Mouse (Mus musculus): ENCODE results near the gene F11r. TPM values are rescaled to one million over a fixed set of nuclear protein-coding genes. Genes with fewer than 3 reads are reported as not detected.

The F11r gene
- polyA plus RNA-seq, 1 experiment from 2014 or later, result 9.4 TPM

DNA sequence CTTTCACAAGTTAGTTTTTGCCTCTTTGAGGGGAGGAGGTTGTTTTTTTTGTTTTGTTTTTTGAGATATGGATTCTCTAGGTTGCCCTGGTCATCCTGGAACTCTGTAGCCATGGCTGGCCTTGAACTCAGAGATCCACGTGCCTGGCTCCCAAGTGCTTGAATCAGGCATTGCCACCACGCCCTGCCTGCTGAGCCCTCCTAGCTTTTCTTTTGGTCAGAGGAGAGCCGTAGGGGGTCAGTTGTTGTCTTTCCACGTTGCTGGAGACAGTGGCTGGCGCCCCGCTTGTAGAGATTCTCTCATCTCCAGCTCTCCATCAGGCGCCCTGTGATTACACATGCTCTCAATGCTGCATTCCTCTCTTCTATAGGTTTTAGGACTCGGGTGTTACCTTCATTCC lies 23.7 kb upstream of the F11r start:
- peaks cover 5% of the 10 kb centered on the region; the same call in 1 of the 2 replicates for H3K27me3 ChIP-seq (replicated peaks)
- H3K9me3 ChIP-seq, result no peaks in the 10 kb centered on the region
- no peak overlapping the region for H3K4me3 ChIP-seq
- H3K4me2 ChIP-seq, result peak overlapping the region; percentile 55
- no peak overlapping the region for H3K9ac ChIP-seq
- H3K36me3 ChIP-seq (replicated peaks), result peaks cover 30% of the 10 kb centered on the region
- peaks cover 22% of the 10 kb centered on the region for H3K4me1 ChIP-seq
- no peak for ATAC-seq (replicated peaks)
- 78% methylated on average over 8 of the region's 8 CpGs for WGBS
- H3K27ac ChIP-seq, result no peak overlapping the region

DNA sequence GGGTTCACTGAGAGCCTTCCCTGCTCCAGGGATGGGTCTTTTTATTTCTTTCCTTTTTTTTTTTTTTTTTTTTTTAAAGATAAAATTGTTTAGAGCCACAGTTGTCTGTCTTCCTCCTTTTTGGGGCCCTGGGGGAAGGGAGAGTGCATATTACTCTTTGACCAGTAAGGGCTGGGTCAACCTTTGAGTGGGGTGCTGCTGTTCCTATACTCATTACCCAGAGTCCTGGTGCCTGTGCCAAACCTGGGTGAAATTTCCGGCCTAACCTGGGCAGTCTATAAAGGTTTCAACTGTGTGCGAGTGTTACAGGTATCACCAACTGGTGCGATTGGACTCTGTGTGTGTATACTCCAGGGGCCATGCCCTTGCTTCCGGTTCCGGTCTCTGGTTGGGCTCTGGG lies 18.7 kb upstream of the F11r start, which contains the start of gene Tstd1:
Gene Tstd1, plus strand, starts transcription at position 213 of the 400 bp plus-strand sequence.
- peak within 1 kb of the TSS; percentile 10 for H3K27ac ChIP-seq
- no peak within 1 kb of the TSS for H3K4me3 ChIP-seq
- ATAC-seq (replicated peaks), result peak; percentile 15
- WGBS, result 88% methylated on average over 5 of the region's 5 CpGs
- no peak within 1 kb of the TSS for H3K4me2 ChIP-seq
- no peak within 1 kb of the TSS for H3K9ac ChIP-seq
- peaks cover 12% of the 10 kb centered on the region for H3K4me1 ChIP-seq
- no peaks in the 10 kb centered on the region for H3K9me3 ChIP-seq
- H3K27me3 ChIP-seq (replicated peaks), result no peaks in the 10 kb centered on the region
- H3K36me3 ChIP-seq (replicated peaks), result peaks cover 42% of the 10 kb centered on the region

DNA sequence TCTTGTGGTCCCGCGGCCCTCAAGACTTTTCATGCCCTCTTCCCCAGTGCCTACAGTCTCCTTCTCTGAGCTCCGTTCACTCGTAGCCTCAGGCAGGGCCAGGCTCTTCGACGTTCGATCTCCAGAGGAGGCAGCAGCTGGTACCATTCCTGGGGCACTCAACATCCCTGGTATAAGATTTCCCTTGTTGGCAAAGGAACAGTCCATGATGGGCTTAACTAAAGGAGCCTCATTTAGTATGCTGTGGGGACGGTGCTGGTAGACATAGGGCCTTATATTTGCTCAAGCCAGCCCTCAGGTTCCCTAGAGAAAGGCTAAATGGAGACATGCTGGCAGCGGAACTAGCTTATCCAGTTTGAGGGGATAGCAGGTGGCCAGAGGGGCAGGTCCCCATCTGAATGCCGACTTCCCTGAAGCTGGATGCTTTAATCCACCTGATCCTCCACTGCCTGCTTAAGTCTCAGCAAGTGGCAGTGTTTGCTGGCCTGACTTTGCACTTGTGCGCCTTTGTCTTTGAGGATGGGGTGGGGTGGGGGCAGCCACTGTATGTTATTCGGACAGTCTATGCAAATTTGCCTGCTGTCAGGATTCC lies 17.9 kb upstream of the F11r start:
- Histone ChIP-seq H3K4me1 (peaks cover 5% of the 10 kb centered on the region), H3K9ac (no peak overlapping the region), H3K4me3 (no peak overlapping the region), H3K27me3 (replicated peaks) (no peaks in the 10 kb centered on the region), H3K4me2 (no peak overlapping the region), H3K36me3 (replicated peaks) (peaks cover 42% of the 10 kb centered on the region), H3K9me3 (no peaks in the 10 kb centered on the region), H3K27ac (peak overlapping the region; percentile 10)
- ATAC-seq (replicated peaks), result peak; percentile 63
- 37% methylated on average over 12 of the region's 12 CpGs for WGBS

DNA sequence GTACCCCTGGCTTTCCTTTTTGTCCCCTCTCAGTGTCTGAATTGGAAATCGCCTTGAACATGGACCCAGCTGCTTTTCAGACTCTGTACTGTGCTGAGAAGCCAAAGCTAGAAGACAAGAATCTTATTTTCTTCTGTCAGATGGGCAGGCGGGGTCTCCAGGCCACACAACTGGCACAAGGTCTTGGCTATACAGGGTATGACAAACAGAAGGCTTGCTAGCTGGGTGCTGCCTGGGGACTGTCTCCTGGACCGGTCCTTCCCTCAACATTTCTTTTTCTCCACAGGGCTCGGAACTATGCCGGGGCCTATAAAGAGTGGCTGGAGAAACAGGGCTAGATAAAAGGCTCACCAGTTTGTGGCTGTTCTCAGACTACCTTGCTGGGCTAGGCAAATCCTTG lies 17.4 kb upstream of the F11r start:
- Histone ChIP-seq H3K4me2 (no peak overlapping the region), H3K9me3 (no peaks in the 10 kb centered on the region), H3K27me3 (replicated peaks) (no peaks in the 10 kb centered on the region), H3K36me3 (replicated peaks) (peaks cover 42% of the 10 kb centered on the region), H3K4me1 (0 out of 2 replicates have a peak, but pooled peaks cover 2% of the 10 kb centered on the region), H3K9ac (no peak overlapping the region), H3K4me3 (no peak overlapping the region), H3K27ac (peak overlapping the region; percentile 10; the same call in 1 of the 2 replicates)
- 53% methylated on average over 5 of the region's 5 CpGs for WGBS
- peak; percentile 41 for ATAC-seq (replicated peaks)

DNA sequence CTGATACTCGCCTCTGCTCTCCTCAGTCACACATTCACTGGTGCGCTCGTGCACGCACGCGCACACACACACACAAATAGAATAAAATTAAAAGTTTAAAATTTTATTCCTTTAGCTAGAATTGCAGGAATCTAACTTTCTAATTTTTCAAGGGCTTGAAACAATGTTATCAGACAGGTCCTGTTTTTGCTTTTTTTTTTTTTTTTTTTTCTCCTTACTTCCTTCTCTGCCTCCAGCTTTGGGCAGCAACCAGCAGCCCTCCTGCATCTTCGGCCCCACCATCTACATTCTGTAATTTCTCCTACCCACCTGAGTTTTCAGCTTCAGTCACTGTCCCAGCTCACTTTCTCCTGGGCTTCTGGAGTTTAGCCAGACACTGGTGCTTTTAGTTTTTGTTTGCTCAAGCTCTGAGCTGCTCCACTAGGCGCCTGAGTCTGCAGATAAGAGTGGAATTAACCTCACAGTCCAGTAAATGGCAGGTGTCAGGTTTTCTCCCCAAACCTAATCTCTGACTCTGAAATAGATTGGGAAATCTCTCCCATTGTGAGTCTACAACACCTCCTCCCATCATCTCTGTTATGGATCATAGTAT lies 14.7 kb upstream of the F11r start:
- Histone ChIP-seq H3K9me3 (no peaks in the 10 kb centered on the region), H3K27ac (no peak overlapping the region), H3K4me3 (no peak overlapping the region), H3K4me2 (no peak overlapping the region), H3K27me3 (replicated peaks) (no peaks in the 10 kb centered on the region), H3K36me3 (replicated peaks) (peaks cover 21% of the 10 kb centered on the region), H3K9ac (no peak overlapping the region), H3K4me1 (0 out of 2 replicates have a peak, but pooled peaks cover 2% of the 10 kb centered on the region)
- ATAC-seq (replicated peaks), result no peak
- WGBS, result 88% methylated on average over 8 of the region's 8 CpGs

DNA sequence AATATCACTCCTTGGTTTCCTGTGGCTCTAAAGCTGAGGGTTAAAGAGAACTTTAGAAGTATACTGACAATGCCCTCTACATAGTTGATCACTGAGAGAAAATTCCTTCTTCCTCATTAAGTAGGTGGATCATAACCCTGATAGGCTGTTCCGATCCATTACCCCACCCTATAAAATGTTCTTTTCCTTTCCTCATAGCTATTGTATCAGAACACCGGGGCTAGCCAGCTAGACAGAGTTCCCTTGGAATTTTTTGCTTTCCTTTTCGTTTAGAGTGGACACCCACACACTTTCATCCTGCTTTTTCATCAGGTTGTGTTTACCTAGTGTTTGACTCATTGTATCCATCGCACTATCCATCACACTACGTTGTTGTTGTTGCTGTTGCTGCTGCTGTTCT lies 12.7 kb upstream of the F11r start:
- no peaks in the 10 kb centered on the region for H3K4me1 ChIP-seq
- no peak for ATAC-seq (replicated peaks)
- no peaks in the 10 kb centered on the region for H3K27me3 ChIP-seq (replicated peaks)
- H3K4me2 ChIP-seq, result no peak overlapping the region
- H3K36me3 ChIP-seq (replicated peaks), result 0 out of 2 replicates have a peak, but pooled peaks cover 2% of the 10 kb centered on the region
- H3K27ac ChIP-seq, result no peak overlapping the region
- 83% methylated on average over 5 of the region's 5 CpGs for WGBS
- no peak overlapping the region for H3K9ac ChIP-seq
- no peaks in the 10 kb centered on the region for H3K9me3 ChIP-seq
- no peak overlapping the region for H3K4me3 ChIP-seq

DNA sequence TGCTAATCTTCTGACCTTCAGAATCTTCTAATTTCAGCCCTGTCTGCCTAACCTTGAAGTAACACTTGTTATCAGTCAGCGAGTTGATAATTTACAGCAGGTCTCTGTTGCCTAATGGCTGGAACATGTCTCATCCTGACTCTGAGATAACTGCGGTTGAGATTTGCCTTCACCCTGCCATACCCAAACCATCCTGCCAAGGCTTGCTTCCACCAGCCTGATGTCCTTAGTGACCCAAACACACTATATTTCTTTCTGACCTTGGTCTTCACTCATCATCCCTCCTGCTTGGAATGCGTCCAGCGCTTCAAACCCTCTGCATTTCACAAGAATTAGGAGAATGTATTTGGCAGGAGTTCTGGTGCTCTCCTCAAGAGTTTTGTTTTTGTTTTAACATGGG lies 12.2 kb upstream of the F11r start:
- H3K9me3 ChIP-seq, result no peaks in the 10 kb centered on the region
- no peak overlapping the region for H3K27ac ChIP-seq
- H3K27me3 ChIP-seq (replicated peaks), result no peaks in the 10 kb centered on the region
- H3K4me3 ChIP-seq, result no peak overlapping the region
- no peak overlapping the region for H3K9ac ChIP-seq
- WGBS, result 87% methylated on average over 4 of the region's 4 CpGs
- ATAC-seq (replicated peaks), result no peak
- no peaks in the 10 kb centered on the region for H3K36me3 ChIP-seq (replicated peaks)
- H3K4me2 ChIP-seq, result no peak overlapping the region
- no peaks in the 10 kb centered on the region for H3K4me1 ChIP-seq

DNA sequence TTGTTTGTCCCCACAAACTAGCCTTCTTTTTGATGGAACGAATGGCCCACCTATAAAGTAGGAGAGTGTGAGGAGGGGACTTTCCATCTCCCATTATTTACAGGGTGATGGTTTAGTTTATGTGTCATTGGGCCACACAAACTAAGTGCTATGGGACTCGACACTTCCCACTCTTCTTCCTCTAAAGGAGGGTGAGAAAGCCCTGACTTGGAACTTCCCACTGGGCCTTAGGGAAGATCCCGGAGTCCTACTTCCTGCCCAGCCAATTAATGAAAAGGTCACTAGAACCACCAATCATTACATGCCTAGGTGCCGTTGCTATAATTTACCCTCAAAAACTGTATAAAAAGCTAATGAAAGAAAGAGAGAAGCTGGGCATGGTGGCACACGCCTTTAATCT lies 5.2 kb upstream of the F11r start:
- H3K9ac ChIP-seq, result no peak overlapping the region
- H3K4me2 ChIP-seq, result no peak overlapping the region
- no peaks in the 10 kb centered on the region for H3K9me3 ChIP-seq
- no peak overlapping the region for H3K27ac ChIP-seq
- ATAC-seq (replicated peaks), result no peak
- H3K36me3 ChIP-seq (replicated peaks), result no peaks in the 10 kb centered on the region
- peaks cover 10% of the 10 kb centered on the region for H3K27me3 ChIP-seq (replicated peaks)
- 81% methylated on average over 5 of the region's 5 CpGs for WGBS
- H3K4me3 ChIP-seq, result no peak overlapping the region
- peaks cover 2% of the 10 kb centered on the region for H3K4me1 ChIP-seq

DNA sequence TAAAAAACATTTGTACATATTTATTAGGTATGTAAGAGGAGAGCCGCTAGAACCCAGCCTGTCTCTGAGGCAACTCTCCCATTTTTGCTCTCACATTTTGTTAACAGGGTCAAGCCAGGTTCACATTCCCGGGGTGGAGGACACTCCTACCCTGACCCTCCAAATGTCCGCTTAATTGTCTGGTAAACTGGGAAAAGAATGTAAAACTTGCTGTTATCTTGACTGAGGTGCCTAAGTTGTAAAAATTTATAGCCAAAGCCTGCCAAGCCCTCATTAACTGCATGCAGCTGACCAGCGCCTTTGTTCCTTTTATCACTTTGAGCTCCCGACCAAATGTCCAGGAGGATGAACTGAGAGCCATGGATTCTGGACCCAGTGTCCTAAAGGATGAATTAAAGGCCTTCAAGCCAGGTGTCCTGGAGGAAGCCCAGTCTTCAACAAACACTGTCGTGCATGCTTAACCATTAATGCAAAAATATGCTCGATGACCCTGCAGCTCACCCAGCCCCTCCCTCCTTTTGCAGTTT lies 2.0 kb upstream of the F11r start:
- ATAC-seq (replicated peaks), result no peak
- peaks cover 38% of the 10 kb centered on the region for H3K27me3 ChIP-seq (replicated peaks)
- no peak overlapping the region for H3K9ac ChIP-seq
- H3K4me2 ChIP-seq, result no peak overlapping the region
- no peak overlapping the region for H3K27ac ChIP-seq
- peaks cover 9% of the 10 kb centered on the region for H3K4me1 ChIP-seq
- WGBS, result 70% methylated on average over 7 of the region's 7 CpGs
- no peaks in the 10 kb centered on the region for H3K9me3 ChIP-seq
- H3K36me3 ChIP-seq (replicated peaks), result no peaks in the 10 kb centered on the region
- H3K4me3 ChIP-seq, result no peak overlapping the region

DNA sequence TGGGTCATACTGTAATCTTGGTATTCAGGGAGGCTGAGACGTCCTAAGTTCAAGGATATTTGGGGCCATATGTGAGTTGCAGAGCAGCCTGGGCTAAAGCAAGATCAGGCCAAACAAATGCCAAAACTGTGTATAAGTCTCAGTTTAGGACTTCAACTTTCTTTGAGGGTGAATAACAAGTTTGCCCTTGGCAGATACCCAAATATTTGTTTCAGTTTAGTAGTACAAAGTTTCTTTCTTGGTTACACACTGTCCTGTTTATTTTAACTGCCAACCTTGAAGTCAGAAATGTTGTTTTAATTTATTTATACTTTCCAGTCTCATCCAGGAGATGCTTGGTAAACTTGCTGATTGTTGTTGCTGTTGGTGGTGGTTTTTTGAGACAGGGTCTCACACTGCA lies 1.4 kb upstream of the F11r start:
- WGBS, result 76% methylated on average over 1 of the region's 1 CpGs
- Histone ChIP-seq H3K9ac (no peak overlapping the region), H3K4me1 (peaks cover 9% of the 10 kb centered on the region), H3K9me3 (no peaks in the 10 kb centered on the region), H3K4me3 (no peak overlapping the region), H3K4me2 (no peak overlapping the region), H3K27ac (no peak overlapping the region), H3K36me3 (replicated peaks) (no peaks in the 10 kb centered on the region), H3K27me3 (replicated peaks) (peaks cover 38% of the 10 kb centered on the region)
- no peak for ATAC-seq (replicated peaks)

DNA sequence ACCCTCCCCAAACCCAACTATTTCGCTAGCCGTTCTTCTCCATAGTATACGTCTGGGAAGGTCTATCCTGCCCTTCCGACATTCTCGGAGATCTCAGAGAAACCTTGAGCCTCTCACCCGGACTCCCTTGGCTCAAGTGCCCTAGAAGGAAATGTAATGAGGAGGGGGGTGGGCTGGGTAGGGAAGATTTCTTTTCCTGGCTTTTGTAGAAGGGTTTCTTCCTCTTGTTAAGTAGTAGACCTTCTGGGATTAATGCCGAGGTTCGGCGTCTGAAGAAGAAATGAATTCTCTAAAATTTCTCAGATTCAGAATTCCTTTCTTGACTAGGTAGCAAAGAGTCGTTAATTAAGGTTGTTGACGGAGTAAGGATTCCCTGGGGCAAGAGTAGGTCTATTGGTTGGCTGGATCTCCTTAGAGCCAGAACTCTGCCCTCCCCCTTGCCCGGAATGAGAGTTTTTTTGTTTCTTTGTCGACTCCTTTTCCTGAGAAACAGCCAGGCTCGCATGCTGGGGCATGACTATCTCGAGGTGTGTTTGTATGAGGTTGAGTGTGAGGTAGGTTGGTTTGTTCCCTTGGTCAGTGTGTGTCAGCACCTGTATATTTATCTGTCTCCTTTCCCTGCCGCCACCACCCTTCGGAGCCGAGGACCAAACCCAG lies 807 bp downstream of the F11r start:
- no peak; the same call in 1 of the 2 replicates for ATAC-seq (replicated peaks)
- H3K4me2 ChIP-seq, result peak overlapping the region; percentile 53
- peak overlapping the region; percentile 37 for H3K4me3 ChIP-seq
- H3K9ac ChIP-seq, result 0 out of 2 replicates have a peak overlapping the region, but pooled peaks have one; percentile 8
- WGBS, result 6% methylated on average over 18 of the region's 18 CpGs
- no peak overlapping the region for H3K27ac ChIP-seq
- H3K4me1 ChIP-seq, result peaks cover 9% of the 10 kb centered on the region
- peaks cover 38% of the 10 kb centered on the region for H3K27me3 ChIP-seq (replicated peaks)
- H3K36me3 ChIP-seq (replicated peaks), result no peaks in the 10 kb centered on the region
- no peaks in the 10 kb centered on the region for H3K9me3 ChIP-seq

DNA sequence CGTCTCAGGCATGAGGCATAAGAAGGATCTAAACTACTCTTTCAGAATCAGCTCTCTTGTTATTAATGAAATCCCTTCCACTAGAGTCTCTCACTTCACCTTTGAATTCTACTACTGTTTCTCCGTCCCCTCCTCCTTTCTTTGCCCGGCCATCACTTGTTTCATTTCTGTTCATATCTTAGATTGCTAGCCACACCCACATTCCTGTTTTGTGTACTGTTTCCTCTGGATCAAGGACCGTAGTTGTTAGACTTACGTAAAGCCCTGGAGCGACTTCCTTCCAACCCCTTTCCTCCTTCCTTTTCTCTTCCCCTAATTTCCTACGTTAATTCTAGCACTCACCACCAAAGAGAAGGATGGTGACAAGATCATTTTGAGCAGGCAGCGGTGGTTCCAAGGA lies 1.7 kb downstream of the F11r start:
- Histone ChIP-seq H3K4me2 (no peak overlapping the region), H3K9me3 (0 out of 2 replicates have a peak, but pooled peaks cover 3% of the 10 kb centered on the region), H3K4me3 (no peak overlapping the region), H3K4me1 (peaks cover 9% of the 10 kb centered on the region), H3K27ac (no peak overlapping the region), H3K27me3 (replicated peaks) (peaks cover 38% of the 10 kb centered on the region), H3K9ac (no peak overlapping the region), H3K36me3 (replicated peaks) (no peaks in the 10 kb centered on the region)
- no peak for ATAC-seq (replicated peaks)
- 58% methylated on average over 8 of the region's 8 CpGs for WGBS
